Mouse (Mus musculus) myocyte (in vitro differentiated cells): ENCODE measurements at regions not wholly inside any gene's neighbourhood (a gene's known extent, or its start where the extent isn't known, plus 50 kb on each side); places are given as distances from the start of the nearest gene placed in this dataset.

ENCODE experiments used
- MYOD1 ChIP-seq, 3 experiments: IDR thresholded peaks; one replicate each; pipeline ENCODE4 v1.6.1; 2011; ENCODE audit warnings: control low read depth in 2 of 3, low read depth in 2 of 3, mild to moderate bottlenecking in 2 of 3, moderate library complexity in 1 of 3; ENCODE audit not compliant: insufficient read length in 2 of 3, control insufficient read depth in 1 of 3
- POLR2A ChIP-seq: IDR thresholded peaks from one replicate; pipeline ENCODE4 v1.6.1; 2011; ENCODE audit warnings: low read depth, mild to moderate bottlenecking, control low read depth, moderate library complexity; ENCODE audit not compliant: insufficient read length
- POLR2AphosphoS2 ChIP-seq: IDR thresholded peaks from one replicate; pipeline ENCODE4 v1.6.1; 2011; ENCODE audit warnings: low read depth, control low read depth; ENCODE audit not compliant: insufficient read length
- USF1 ChIP-seq: IDR thresholded peaks from one replicate; pipeline ENCODE4 v1.6.1; 2011; ENCODE audit warnings: low read depth, mild to moderate bottlenecking, control low read depth, moderate library complexity

- TF ChIP-seq POLR2A (no peak), USF1 (no peak), MYOD1 (IDR thresholded peaks at IDR 0.05; ENCODE audit: control insufficient read depth in 1 of 3, insufficient read length in 2 of 3, low read depth in 2 of 3) (no peak), POLR2AphosphoS2 (no peak)
Measured at GRCm38 (mm10) chr12:43306502-43307051, 903.5 kb downstream of the Dnajb9 start.
